Mouse (Mus musculus): ENCODE measurements around the gene Prss53. TPM values are rescaled to one million over a fixed set of nuclear protein-coding genes. Genes with fewer than 3 reads are reported as not detected.

Prss53 gene
- polyA plus RNA-seq, 2 experiments = 0.05 to 0.38 TPM

GRCm38 (mm10) chr7:127895442-127895841 is 4.7 kb upstream of the Prss53 start, which contains the start of the genes Gm21974 and Vkorc1:
Gm21974 (minus strand) TSS chr7:127895454.
Vkorc1 (minus strand) TSS chr7:127895617.
- ATAC-seq (ENCODE audit: insufficient read depth) = peak; percentile 94
- no peak for TF ChIP-seq EP300 (IDR thresholded peaks at IDR 0.05; ENCODE audit: low read depth)
- peak; percentile 78 for TF ChIP-seq CTCF (IDR thresholded peaks at IDR 0.05; ENCODE audit: low read depth)
- Histone ChIP-seq H3K4me2 (ENCODE audit: low read depth) (peak within 1 kb of the TSS; percentile 96), H3K9me3 (ENCODE audit: control insufficient read depth, low read length) (no peaks in the 10 kb centered on the region), H3K4me1 (replicated peaks; ENCODE audit: control insufficient read depth in 2 of 2, insufficient read depth in 2 of 2, low read length in 1 of 2) (peaks cover 31 to 37% of the 10 kb centered on the region in 2 experiments), H3K27ac (peak within 1 kb of the TSS; percentile 76), H3K36me3 (replicated peaks; ENCODE audit: control insufficient read depth, insufficient read depth, low read depth) (no peaks in the 10 kb centered on the region; the same call in 1 of the 2 replicates), H3K4me3 (ENCODE audit: insufficient read depth in 1 of 2, low read depth in 2 of 2, low read length in 2 of 2) (peak within 1 kb of the TSS; percentile 65 to 70), H3K9ac (replicated peaks) (peak within 1 kb of the TSS; percentile 67), H3K27me3 (ENCODE audit: control insufficient read depth, insufficient read depth, low read length) (no peaks in the 10 kb centered on the region)
- 0% methylated on average over 26 of the region's 26 CpGs for WGBS (ENCODE audit: insufficient replicate concordance)
- DNase-seq (ENCODE audit: low read depth in 3 of 3, low spot score in 3 of 3) = peak; percentile 89 to 94 (median 92)

- H3K9me3 ChIP-seq (ENCODE audit: control insufficient read depth, low read length) = no peaks in the 10 kb centered on the region
- no peak for ATAC-seq (ENCODE audit: insufficient read depth)
- 72% methylated on average over 5 of the region's 5 CpGs for WGBS (ENCODE audit: insufficient replicate concordance)
- no peak for DNase-seq (ENCODE audit: low read depth in 3 of 3, low spot score in 3 of 3)
- TF ChIP-seq EP300 (IDR thresholded peaks at IDR 0.05; ENCODE audit: low read depth) (no peak), CTCF (IDR thresholded peaks at IDR 0.05; ENCODE audit: low read depth) (no peak)
- peak overlapping the region; percentile 67 for H3K9ac ChIP-seq (replicated peaks)
- H3K36me3 ChIP-seq (replicated peaks; ENCODE audit: control insufficient read depth, insufficient read depth, low read depth) = no peaks in the 10 kb centered on the region; the same call in 1 of the 2 replicates
- H3K4me3 ChIP-seq (ENCODE audit: insufficient read depth in 1 of 2, low read depth in 2 of 2, low read length in 2 of 2) = peak overlapping the region; percentile 65 to 70
- H3K4me1 ChIP-seq (replicated peaks; ENCODE audit: control insufficient read depth in 2 of 2, insufficient read depth in 2 of 2, low read length in 1 of 2) = peaks cover 22 to 27% of the 10 kb centered on the region in 2 experiments
- peak overlapping the region; percentile 76 for H3K27ac ChIP-seq
- no peaks in the 10 kb centered on the region for H3K27me3 ChIP-seq (ENCODE audit: control insufficient read depth, insufficient read depth, low read length)
- peak overlapping the region; percentile 96 for H3K4me2 ChIP-seq (ENCODE audit: low read depth)
These were observed 3.7 kb upstream of the Prss53 start for GRCm38 (mm10) chr7:127894480-127894879.

GRCm38 (mm10) chr7:127888821-127889220 is 1.9 kb downstream of the Prss53 start:
- Histone ChIP-seq H3K27me3 (ENCODE audit: control insufficient read depth, insufficient read depth, low read length) (no peaks in the 10 kb centered on the region), H3K36me3 (replicated peaks; ENCODE audit: control insufficient read depth, insufficient read depth, low read depth) (peaks cover 10% of the 10 kb centered on the region), H3K4me1 (replicated peaks; ENCODE audit: control insufficient read depth in 2 of 2, insufficient read depth in 2 of 2, low read length in 1 of 2) (no peaks in the 10 kb centered on the region), H3K27ac (no peak overlapping the region), H3K4me2 (ENCODE audit: low read depth) (no peak overlapping the region), H3K4me3 (ENCODE audit: insufficient read depth in 1 of 2, low read depth in 2 of 2, low read length in 2 of 2) (no peak overlapping the region), H3K9me3 (ENCODE audit: control insufficient read depth, low read length) (no peaks in the 10 kb centered on the region), H3K9ac (replicated peaks) (no peak overlapping the region)
- DNase-seq (ENCODE audit: low read depth in 3 of 3, low spot score in 3 of 3) (no peak), ATAC-seq (ENCODE audit: insufficient read depth) (no peak)
- 57% methylated on average over 3 of the region's 3 CpGs for WGBS (ENCODE audit: insufficient replicate concordance)
- TF ChIP-seq EP300 (IDR thresholded peaks at IDR 0.05; ENCODE audit: low read depth) (no peak), CTCF (IDR thresholded peaks at IDR 0.05; ENCODE audit: low read depth) (no peak)

DNA sequence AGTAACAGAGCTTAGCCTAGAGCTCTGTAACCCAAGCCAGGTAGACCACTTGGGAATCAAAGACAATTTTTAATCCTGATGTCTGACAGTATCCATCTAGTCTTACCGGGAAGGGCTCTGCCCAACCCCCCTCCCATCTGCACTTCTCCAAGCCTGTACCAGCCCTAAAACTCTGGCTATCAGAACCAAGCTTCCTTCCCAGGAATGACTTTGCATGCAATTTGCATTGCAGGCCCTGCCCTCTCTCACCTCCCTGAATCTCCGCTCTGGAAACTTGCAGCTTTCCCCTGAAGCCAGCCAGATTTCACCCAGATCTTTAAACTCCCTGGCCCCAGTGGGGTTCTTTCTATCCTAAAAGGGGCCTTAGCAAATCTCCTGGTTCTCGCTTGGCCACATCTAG is 3.0 kb downstream of the Prss53 start:
- ATAC-seq (ENCODE audit: insufficient read depth) (no peak), DNase-seq (ENCODE audit: low read depth in 3 of 3, low spot score in 3 of 3) (no peak)
- no peak for TF ChIP-seq CTCF (IDR thresholded peaks at IDR 0.05; ENCODE audit: low read depth)
- TF ChIP-seq EP300 (IDR thresholded peaks at IDR 0.05; ENCODE audit: low read depth) = no peak
- Histone ChIP-seq H3K27me3 (ENCODE audit: control insufficient read depth, insufficient read depth, low read length) (no peaks in the 10 kb centered on the region), H3K9me3 (ENCODE audit: control insufficient read depth, low read length) (no peaks in the 10 kb centered on the region), H3K4me1 (replicated peaks; ENCODE audit: control insufficient read depth in 2 of 2, insufficient read depth in 2 of 2, low read length in 1 of 2) (no peaks in the 10 kb centered on the region), H3K27ac (no peak overlapping the region), H3K4me2 (ENCODE audit: low read depth) (no peak overlapping the region), H3K4me3 (ENCODE audit: insufficient read depth in 1 of 2, low read depth in 2 of 2, low read length in 2 of 2) (no peak overlapping the region), H3K9ac (replicated peaks) (no peak overlapping the region), H3K36me3 (replicated peaks; ENCODE audit: control insufficient read depth, insufficient read depth, low read depth) (peaks cover 18% of the 10 kb centered on the region)
- WGBS (ENCODE audit: insufficient replicate concordance) = 77% methylated on average over 3 of the region's 3 CpGs

DNA sequence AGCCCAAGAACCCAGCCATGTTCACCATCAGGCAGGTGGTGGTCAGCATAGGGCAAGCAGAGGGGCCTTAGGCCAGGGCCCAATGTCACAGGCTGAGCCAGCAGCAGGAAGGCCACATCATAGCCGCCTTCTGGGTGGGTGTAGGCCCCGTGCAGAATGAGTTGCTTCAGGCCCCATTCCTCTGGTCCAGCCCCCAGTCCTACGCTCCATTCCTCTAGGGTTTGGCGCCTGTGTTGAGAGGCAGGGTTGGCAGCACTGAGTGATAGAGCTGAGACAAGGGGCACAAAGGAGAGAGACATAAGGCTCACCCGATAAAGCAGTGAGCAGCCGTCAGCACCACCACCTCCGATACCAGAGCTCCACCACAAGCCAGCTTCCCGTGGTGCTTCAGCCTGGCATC is 3.6 kb downstream of the Prss53 start:
- no peak overlapping the region for H3K9ac ChIP-seq (replicated peaks)
- no peaks in the 10 kb centered on the region for H3K27me3 ChIP-seq (ENCODE audit: control insufficient read depth, insufficient read depth, low read length)
- TF ChIP-seq EP300 (IDR thresholded peaks at IDR 0.05; ENCODE audit: low read depth) = no peak
- no peak for TF ChIP-seq CTCF (IDR thresholded peaks at IDR 0.05; ENCODE audit: low read depth)
- peaks cover 24% of the 10 kb centered on the region for H3K36me3 ChIP-seq (replicated peaks; ENCODE audit: control insufficient read depth, insufficient read depth, low read depth)
- H3K9me3 ChIP-seq (ENCODE audit: control insufficient read depth, low read length) = peaks cover 3% of the 10 kb centered on the region
- H3K4me2 ChIP-seq (ENCODE audit: low read depth) = no peak overlapping the region
- no peaks in the 10 kb centered on the region for H3K4me1 ChIP-seq (replicated peaks; ENCODE audit: control insufficient read depth in 2 of 2, insufficient read depth in 2 of 2, low read length in 1 of 2)
- H3K4me3 ChIP-seq (ENCODE audit: insufficient read depth in 1 of 2, low read depth in 2 of 2, low read length in 2 of 2) = no peak overlapping the region
- no peak overlapping the region for H3K27ac ChIP-seq
- 84% methylated on average over 8 of the region's 8 CpGs for WGBS (ENCODE audit: insufficient replicate concordance)
- DNase-seq (ENCODE audit: low read depth in 3 of 3, low spot score in 3 of 3) (no peak), ATAC-seq (ENCODE audit: insufficient read depth) (no peak)

Measured in liver, embryonic 14.5 days (tissue).